9 mouse cellular contexts compared by ENCODE assay signal in genomic region chr6:4483937-4484601, GRCm38 (mm10). TPM values are rescaled to one million over a fixed set of nuclear protein-coding genes. Genes with fewer than 3 reads are reported as not detected.
DNase-seq lines count a peak whose midpoint lies in the region; ATAC-seq and TF ChIP-seq lines count a peak whose summit lies in the region.
"Had no signal": no experiment of that assay in that cellular context is flagged by ENCODE, and none has a peak within 500 bp of the region (broad histone marks: within the 10 kb centered on the region; RNA-seq: fewer than 3 reads in every experiment).

No protein-coding gene starts in this region.

- no peak for TF ChIP-seq EP300 in stomach, postnatal 0 days (optimal IDR thresholded peaks at IDR 0.05)

- H3K36me3 ChIP-seq in midbrain, embryonic 11.5 days (ENCODE audit: control insufficient read depth, insufficient read depth, low read length): no peaks in the 10 kb centered on the region
- H3K36me3 ChIP-seq in midbrain, embryonic 14.5 days (ENCODE audit: control insufficient read depth, insufficient read depth, low read length): no peaks in the 10 kb centered on the region
- no peaks in the 10 kb centered on the region for H3K36me3 ChIP-seq in stomach, postnatal 0 days (ENCODE audit: control insufficient read depth, insufficient read depth, low read length)
- no peaks in the 10 kb centered on the region for H3K36me3 ChIP-seq in forebrain, embryonic 14.5 days (ENCODE audit: control insufficient read depth, insufficient read depth, low read length)
- H3K36me3 ChIP-seq: G1E had no signal

- no peak overlapping the region for H3K4me2 ChIP-seq in midbrain, embryonic 11.5 days
- no peak overlapping the region for H3K4me2 ChIP-seq in midbrain, embryonic 14.5 days (ENCODE audit: low read length)
- peak overlapping the region; percentile 2; the same call in 1 of the 2 replicates for H3K4me2 ChIP-seq in stomach, postnatal 0 days (replicated peaks; ENCODE audit: low read depth)
- no peak overlapping the region for H3K4me2 ChIP-seq in forebrain, embryonic 14.5 days (ENCODE audit: low read length)

- DNase-seq in midbrain, embryonic 11.5 days (ENCODE audit: low spot score, missing footprints): peak; percentile 87
- no peak for DNase-seq in midbrain, embryonic 14.5 days
- DNase-seq in forelimb bud, embryonic 11.5 days (ENCODE audit: low read depth, low spot score): peak; percentile 86
- DNase-seq in stomach, postnatal 0 days (ENCODE audit: low spot score): no peak
- DNase-seq in forebrain, embryonic 14.5 days (ENCODE audit: low spot score): no peak
- no peak for DNase-seq in layer of hippocampus, postnatal 14 days (ENCODE audit: low spot score in 2 of 2)
- no peak for DNase-seq in layer of hippocampus, adult 9-10 months (ENCODE audit: low spot score)

- H3K27me3 ChIP-seq in midbrain, embryonic 11.5 days (ENCODE audit: control insufficient read depth, insufficient read depth, low read length): no peaks in the 10 kb centered on the region
- no peaks in the 10 kb centered on the region for H3K27me3 ChIP-seq in midbrain, embryonic 14.5 days (ENCODE audit: control insufficient read depth, insufficient read depth, low read length)
- no peaks in the 10 kb centered on the region for H3K27me3 ChIP-seq in stomach, postnatal 0 days (ENCODE audit: control insufficient read depth, insufficient read depth, low read length)
- H3K27me3 ChIP-seq in forebrain, embryonic 14.5 days (replicated peaks; ENCODE audit: control insufficient read depth, insufficient read depth, low read length): no peaks in the 10 kb centered on the region

- no peaks in the 10 kb centered on the region for H3K9me3 ChIP-seq in midbrain, embryonic 11.5 days (ENCODE audit: control insufficient read depth, low read length)
- H3K9me3 ChIP-seq in midbrain, embryonic 14.5 days (ENCODE audit: control insufficient read depth, low read length): no peaks in the 10 kb centered on the region
- no peaks in the 10 kb centered on the region for H3K9me3 ChIP-seq in stomach, postnatal 0 days (ENCODE audit: control insufficient read depth, low read length)
- H3K9me3 ChIP-seq in forebrain, embryonic 14.5 days (replicated peaks; ENCODE audit: control insufficient read depth, low read length): no peaks in the 10 kb centered on the region
- H3K9me3 ChIP-seq: G1E had no signal

- no peak overlapping the region for H3K27ac ChIP-seq in midbrain, embryonic 11.5 days (ENCODE audit: low read depth, low read length)
- no peak overlapping the region for H3K27ac ChIP-seq in midbrain, embryonic 14.5 days (replicated peaks; ENCODE audit: low read depth, low read length)
- H3K27ac ChIP-seq in stomach, postnatal 0 days (replicated peaks): peak overlapping the region; percentile 25
- H3K27ac ChIP-seq in forebrain, embryonic 14.5 days (ENCODE audit: low read depth, low read length): no peak overlapping the region

- 69% methylated on average over 7 of the region's 7 CpGs for WGBS in midbrain, embryonic 11.5 days
- WGBS in midbrain, embryonic 14.5 days: 76% methylated on average over 7 of the region's 7 CpGs
- 25% methylated on average over 7 of the region's 7 CpGs for WGBS in stomach, postnatal 0 days
- 51% methylated on average over 7 of the region's 7 CpGs for WGBS in forebrain, embryonic 14.5 days

- ATAC-seq in midbrain, embryonic 11.5 days (ENCODE audit: low FRiP score): no peak
- no peak for ATAC-seq in midbrain, embryonic 14.5 days (ENCODE audit: low FRiP score, low TSS enrichment)
- peak; percentile 85 to 93 for ATAC-seq in hematopoietic stem cell, adult 5-6 weeks (replicated peaks in 1 of 2; ENCODE audit: insufficient read depth in 1 of 2, low FRiP score in 2 of 2, low TSS enrichment in 1 of 2, low read depth in 1 of 2, poor library complexity in 2 of 2, severe bottlenecking in 2 of 2)
- ATAC-seq in stomach, postnatal 0 days (ENCODE audit: low FRiP score, low TSS enrichment): no peak
- ATAC-seq in forebrain, embryonic 14.5 days: no peak

- no peak overlapping the region for H3K9ac ChIP-seq in midbrain, embryonic 11.5 days (ENCODE audit: low read length)
- no peak overlapping the region for H3K9ac ChIP-seq in midbrain, embryonic 14.5 days (replicated peaks; ENCODE audit: low read length)
- no peak overlapping the region for H3K9ac ChIP-seq in stomach, postnatal 0 days (ENCODE audit: low read length)
- no peak overlapping the region for H3K9ac ChIP-seq in forebrain, embryonic 14.5 days (ENCODE audit: low read length)

- no peaks in the 10 kb centered on the region for H3K4me1 ChIP-seq in midbrain, embryonic 11.5 days (ENCODE audit: control insufficient read depth, insufficient read depth, low read length)
- no peaks in the 10 kb centered on the region for H3K4me1 ChIP-seq in midbrain, embryonic 14.5 days (ENCODE audit: control insufficient read depth, insufficient read depth, low read length)
- H3K4me1 ChIP-seq in stomach, postnatal 0 days (replicated peaks; ENCODE audit: control insufficient read depth, insufficient read depth): peaks cover 5% of the 10 kb centered on the region
- H3K4me1 ChIP-seq in forebrain, embryonic 14.5 days (ENCODE audit: control insufficient read depth, insufficient read depth, low read length): peaks cover 9% of the 10 kb centered on the region; the same call in 1 of the 2 replicates

- no peak overlapping the region for H3K4me3 ChIP-seq in midbrain, embryonic 11.5 days (ENCODE audit: low read depth, low read length)
- no peak overlapping the region for H3K4me3 ChIP-seq in midbrain, embryonic 14.5 days (replicated peaks; ENCODE audit: low read depth, low read length)
- no peak overlapping the region for H3K4me3 ChIP-seq in stomach, postnatal 0 days (ENCODE audit: low read depth, low read length)
- H3K4me3 ChIP-seq in forebrain, embryonic 14.5 days (ENCODE audit: low read depth, low read length): no peak overlapping the region

- no peak for TF ChIP-seq CTCF in stomach, postnatal 0 days (IDR thresholded peaks at IDR 0.05; ENCODE audit: low read depth)

RNA-seq across cellular contexts. Expression of gene Col1a2, which starts 20.5 kb away (rescaled TPM):
- polyA plus RNA-seq in midbrain, embryonic 11.5 days (2014; fragmentation: Nextera tagmentation; extraction: Ambion mirVana): 142 and 144 TPM in 2 replicates
- polyA plus RNA-seq in midbrain, embryonic 14.5 days (2014; fragmentation: Nextera tagmentation; extraction: Ambion mirVana): 2.4 and 88.1 TPM in 2 replicates
- total RNA-seq in hematopoietic stem cell, adult 5-6 weeks (2017): 0.35 and 0.50 TPM in 2 replicates
- polyA plus RNA-seq in stomach, postnatal 0 days (2015; fragmentation: Nextera tagmentation; extraction: Ambion mirVana): 488 and 504 TPM in 2 replicates
- 32.8 and 57.9 TPM in 2 replicates for polyA plus RNA-seq in forebrain, embryonic 14.5 days (2014; fragmentation: Nextera tagmentation; extraction: Ambion mirVana)
- total RNA-seq in layer of hippocampus, postnatal 14 days (2021): 10 to 100 TPM; 35.9 to 51.1 TPM
- polyA plus RNA-seq: G1E had no signal

Comparison
In these comparisons a context has a peak if more than half of its experiments do, and no peak if none do; other contexts are left out.
1. DNase-seq: peak in midbrain, embryonic 11.5 days (single experiment) and forelimb bud, embryonic 11.5 days (single experiment); none in midbrain, embryonic 14.5 days (single experiment), stomach, postnatal 0 days (single experiment), forebrain, embryonic 14.5 days (single experiment), layer of hippocampus, postnatal 14 days (0 of 2) and layer of hippocampus, adult 9-10 months (single experiment).
2. ATAC-seq: peak in hematopoietic stem cell, adult 5-6 weeks (2 of 2); none in midbrain, embryonic 11.5 days (single experiment), midbrain, embryonic 14.5 days (single experiment), stomach, postnatal 0 days (single experiment) and forebrain, embryonic 14.5 days (single experiment).